In genomic region chr8:60992561-60992909, GRCm38 (mm10) we compare ENCODE assay signal across 8 mouse cellular contexts. TPM values are rescaled to one million over a fixed set of nuclear protein-coding genes. Genes with fewer than 3 reads are reported as not detected.
A peak's percentile ranks its signal among the peaks of the same experiment; 100 is the strongest.
DNase-seq lines count a peak whose midpoint lies in the region; ATAC-seq and TF ChIP-seq lines count a peak whose summit lies in the region.

No protein-coding gene starts in this region.

- no peaks in the 10 kb centered on the region for H3K9me3 ChIP-seq in limb, embryonic 11.5 days (ENCODE audit: control insufficient read depth, low read length)
- no peaks in the 10 kb centered on the region for H3K9me3 ChIP-seq in midbrain, embryonic 10.5 days (replicated peaks)

- H3K4me3 ChIP-seq in gastrocnemius, adult 2 months, result peak overlapping the region; percentile 92
- H3K4me3 ChIP-seq in limb, embryonic 11.5 days (ENCODE audit: low read depth, low read length), result peak overlapping the region; percentile 74
- H3K4me3 ChIP-seq in midbrain, embryonic 10.5 days, result peak overlapping the region; percentile 72

- peak overlapping the region; percentile 93 for H3K27ac ChIP-seq in gastrocnemius, adult 2 months
- no peak overlapping the region for H3K27ac ChIP-seq in limb, embryonic 11.5 days (replicated peaks; ENCODE audit: low read depth, low read length)
- H3K27ac ChIP-seq in midbrain, embryonic 10.5 days (replicated peaks), result peak overlapping the region; percentile 88

- ATAC-seq in erythroblast, adult 5-6 weeks (replicated peaks; ENCODE audit: low FRiP score, poor library complexity, severe bottlenecking), result peak; percentile 76
- peak; percentile 91; the same call in 1 of the 2 replicates for ATAC-seq in limb, embryonic 11.5 days (ENCODE audit: insufficient number of reproducible peaks, low FRiP score, low TSS enrichment, low read depth)

- no peaks in the 10 kb centered on the region; the same call in 1 of the 2 replicates for H3K4me1 ChIP-seq in limb, embryonic 11.5 days (ENCODE audit: control insufficient read depth, insufficient read depth, low read length)
- H3K4me1 ChIP-seq in midbrain, embryonic 10.5 days, result peaks cover 22% of the 10 kb centered on the region

- H3K9ac ChIP-seq in limb, embryonic 11.5 days (ENCODE audit: low read length), result peak overlapping the region; percentile 56

- H3K27me3 ChIP-seq in limb, embryonic 11.5 days (ENCODE audit: control insufficient read depth, insufficient read depth, low read length), result no peaks in the 10 kb centered on the region
- H3K27me3 ChIP-seq in midbrain, embryonic 10.5 days (ENCODE audit: low read depth, poor library complexity, severe bottlenecking), result no peaks in the 10 kb centered on the region

- intact Hi-C loops in gastrocnemius, adult 2 months (cut with DNase I), result no loop called here
- intact Hi-C loops in heart, postnatal 25 days (cut with DNase I), result loop anchor here (1.0 to 5.0 kb wide), 5 partner anchors 8 to 495 kb away; partner anchors contain the start of genes Cbr4, Hpf1 and Mfap3l

- DNase-seq in gastrocnemius, adult 2 months, result no peak
- DNase-seq in gastrocnemius, postnatal 10 days, result no peak
- DNase-seq in R1 (ENCODE audit: low read depth, low spot score), result peak; percentile 91
- DNase-seq in heart, postnatal 25 days (ENCODE audit: low spot score), result peak; percentile 61
- DNase-seq in limb, embryonic 11.5 days (ENCODE audit: low spot score), result peak; percentile 85
- no peak for DNase-seq in midbrain, embryonic 10.5 days (ENCODE audit: low spot score)
- DNase-seq in T-cell, adult 2 months (ENCODE audit: low spot score), result no peak

- WGBS in limb, embryonic 11.5 days, result 0% methylated on average over 16 of the region's 16 CpGs
- WGBS in midbrain, embryonic 10.5 days, result 0% methylated on average over 16 of the region's 16 CpGs

- H3K4me2 ChIP-seq in limb, embryonic 11.5 days (ENCODE audit: low read depth, severe bottlenecking), result peak overlapping the region; percentile 46

- TF ChIP-seq CTCF in gastrocnemius, adult 2 months (IDR thresholded peaks at IDR 0.05), result no peak

- no peaks in the 10 kb centered on the region for H3K36me3 ChIP-seq in limb, embryonic 11.5 days (ENCODE audit: control insufficient read depth, insufficient read depth, low read length)
- H3K36me3 ChIP-seq in midbrain, embryonic 10.5 days, result no peaks in the 10 kb centered on the region

RNA-seq across cellular contexts. Expression of gene Nek1, which starts 0.5 kb away (rescaled TPM):
- 1 to 10 TPM; 3.8 to 4.7 TPM for total RNA-seq in gastrocnemius, adult 2 months (2021)
- 1 to 10 TPM; 5.5 to 8.9 TPM for total RNA-seq in gastrocnemius, postnatal 10 days (2021)
- total RNA-seq in erythroblast, adult 5-6 weeks (2015; ENCODE audit: low replicate concordance), result 8.1 and 11.5 TPM in 2 replicates
- 17.7 and 18.5 TPM in 2 replicates for total RNA-seq in erythroblast, adult 5-6 weeks (2017; ENCODE audit: low replicate concordance)
- 1 to 10 TPM; 7.8 to 9.0 TPM for total RNA-seq in heart, postnatal 25 days (2021)
- 23.1 and 24.1 TPM in 2 replicates for polyA plus RNA-seq in limb, embryonic 11.5 days (2014; fragmentation: Nextera tagmentation; extraction: Ambion mirVana)
- polyA plus RNA-seq in midbrain, embryonic 10.5 days (2016; fragmentation: Nextera tagmentation; extraction: Ambion mirVana), result 20.7 and 22.7 TPM in 2 replicates

RNA-seq across cellular contexts. Expression of gene Clcn3, which starts 9.4 kb away (rescaled TPM):
- total RNA-seq in gastrocnemius, adult 2 months (2021), result 10 to 100 TPM; 27.5 to 37.4 TPM
- total RNA-seq in gastrocnemius, postnatal 10 days (2021), result 10 to 100 TPM; 17.9 to 20.8 TPM
- total RNA-seq in erythroblast, adult 5-6 weeks (2015; ENCODE audit: low replicate concordance), result 710 and 760 TPM in 2 replicates
- total RNA-seq in erythroblast, adult 5-6 weeks (2017; ENCODE audit: low replicate concordance), result 1,348 and 1,485 TPM in 2 replicates
- 10 to 100 TPM; 33.0 to 34.0 TPM for total RNA-seq in heart, postnatal 25 days (2021)
- polyA plus RNA-seq in limb, embryonic 11.5 days (2014; fragmentation: Nextera tagmentation; extraction: Ambion mirVana), result 10.6 and 11.1 TPM in 2 replicates
- polyA plus RNA-seq in midbrain, embryonic 10.5 days (2016; fragmentation: Nextera tagmentation; extraction: Ambion mirVana), result 29.1 and 32.6 TPM in 2 replicates

Comparison
In these comparisons a context has a peak if more than half of its experiments do, and no peak if none do; other contexts are left out.
1. DNase-seq: peak in R1 (single experiment), heart, postnatal 25 days (single experiment) and limb, embryonic 11.5 days (single experiment); none in gastrocnemius, adult 2 months (single experiment), gastrocnemius, postnatal 10 days (single experiment), midbrain, embryonic 10.5 days (single experiment) and T-cell, adult 2 months (single experiment).
2. RNA of gene Clcn3, which starts 9.4 kb away (total RNA-seq): 710 to 1,485 TPM in erythroblast, adult 5-6 weeks; 27.5 to 37.4 TPM in gastrocnemius, adult 2 months, 33.0 to 34.0 TPM in heart, postnatal 25 days and 17.9 to 20.8 TPM in gastrocnemius, postnatal 10 days; every median in the first group is over 10 times any median in the second.
3. Peak in every context shown above with its lines, with median percentiles within 50 percentile points of each other: H3K4me3 ChIP-seq.